Mouse (Mus musculus): ENCODE measurements around the gene Cpt1a. TPM values are rescaled to one million over a fixed set of nuclear protein-coding genes. Genes with fewer than 3 reads are reported as not detected.

Cpt1a gene
- polyA plus RNA-seq, 1 experiment from 2014 or later = 4.0 TPM

GRCm38 (mm10) chr19:3307175-3307949 is 14.8 kb upstream of the Cpt1a start:
- H3K36me3 ChIP-seq = no peaks in the 10 kb centered on the region
- H3K27ac ChIP-seq (replicated peaks) = no peak overlapping the region
- no peaks in the 10 kb centered on the region for H3K9me3 ChIP-seq (replicated peaks)
- no peaks in the 10 kb centered on the region for H3K4me1 ChIP-seq
- H3K4me3 ChIP-seq = no peak overlapping the region
- no peak for DNase-seq (ENCODE audit: low spot score)
- WGBS = 50% methylated on average over 16 of the region's 16 CpGs
- H3K27me3 ChIP-seq (ENCODE audit: low read depth, poor library complexity, severe bottlenecking) = no peaks in the 10 kb centered on the region

- Histone ChIP-seq H3K27ac (replicated peaks) (no peak overlapping the region), H3K36me3 (no peaks in the 10 kb centered on the region), H3K4me1 (peaks cover 27% of the 10 kb centered on the region), H3K4me3 (no peak overlapping the region), H3K27me3 (ENCODE audit: low read depth, poor library complexity, severe bottlenecking) (peaks cover 52% of the 10 kb centered on the region), H3K9me3 (replicated peaks) (peaks cover 3% of the 10 kb centered on the region; the same call in 1 of the 2 replicates)
- 88% methylated on average over 2 of the region's 2 CpGs for WGBS
- DNase-seq (ENCODE audit: low spot score) = no peak
These were observed 2.8 kb upstream of the Cpt1a start for GRCm38 (mm10) chr19:3319341-3319740.

- H3K27me3 ChIP-seq (ENCODE audit: low read depth, poor library complexity, severe bottlenecking) = peaks cover 58% of the 10 kb centered on the region
- H3K27ac ChIP-seq (replicated peaks) = no peak overlapping the region
- peaks cover 3% of the 10 kb centered on the region; the same call in 1 of the 2 replicates for H3K9me3 ChIP-seq (replicated peaks)
- no peak overlapping the region for H3K4me3 ChIP-seq
- WGBS = 81% methylated on average over 7 of the region's 7 CpGs
- DNase-seq (ENCODE audit: low spot score) = no peak
- no peaks in the 10 kb centered on the region for H3K36me3 ChIP-seq
- H3K4me1 ChIP-seq = peaks cover 35% of the 10 kb centered on the region
These were observed 2.0 kb upstream of the Cpt1a start for GRCm38 (mm10) chr19:3320086-3320485.

GRCm38 (mm10) chr19:3320801-3321200 is 1.3 kb upstream of the Cpt1a start:
- Histone ChIP-seq H3K36me3 (no peaks in the 10 kb centered on the region), H3K27me3 (ENCODE audit: low read depth, poor library complexity, severe bottlenecking) (peaks cover 58% of the 10 kb centered on the region), H3K4me1 (peaks cover 40% of the 10 kb centered on the region), H3K27ac (replicated peaks) (no peak overlapping the region), H3K4me3 (no peak overlapping the region), H3K9me3 (replicated peaks) (peaks cover 3% of the 10 kb centered on the region; the same call in 1 of the 2 replicates)
- 80% methylated on average over 3 of the region's 3 CpGs for WGBS
- DNase-seq (ENCODE audit: low spot score) = no peak

GRCm38 (mm10) chr19:3321617-3322016 is 517 bp upstream of the Cpt1a start:
- Histone ChIP-seq H3K36me3 (no peaks in the 10 kb centered on the region), H3K4me1 (peaks cover 48% of the 10 kb centered on the region), H3K9me3 (replicated peaks) (peaks cover 3% of the 10 kb centered on the region; the same call in 1 of the 2 replicates), H3K27ac (replicated peaks) (no peak overlapping the region), H3K27me3 (ENCODE audit: low read depth, poor library complexity, severe bottlenecking) (peaks cover 65% of the 10 kb centered on the region), H3K4me3 (peak overlapping the region; percentile 59; the same call in 1 of the 2 replicates)
- 10% methylated on average over 11 of the region's 11 CpGs for WGBS
- peak; percentile 25 for DNase-seq (ENCODE audit: low spot score)

GRCm38 (mm10) chr19:3323201-3323621 is 1.1 kb downstream of the Cpt1a start:
- Histone ChIP-seq H3K9me3 (replicated peaks) (peaks cover 3% of the 10 kb centered on the region; the same call in 1 of the 2 replicates), H3K4me3 (peak overlapping the region; percentile 59), H3K4me1 (peaks cover 50% of the 10 kb centered on the region), H3K36me3 (no peaks in the 10 kb centered on the region), H3K27me3 (ENCODE audit: low read depth, poor library complexity, severe bottlenecking) (peaks cover 74% of the 10 kb centered on the region), H3K27ac (replicated peaks) (peak overlapping the region; percentile 68; the same call in 1 of the 2 replicates)
- WGBS = under 1% methylated on average over 47 of the region's 47 CpGs
- DNase-seq (ENCODE audit: low spot score) = peak; percentile 81

- 1% methylated on average over 34 of the region's 34 CpGs for WGBS
- DNase-seq (ENCODE audit: low spot score) = peak; percentile 53
- Histone ChIP-seq H3K27ac (replicated peaks) (0 out of 2 replicates have a peak overlapping the region, but pooled peaks have one; percentile 68), H3K4me3 (peak overlapping the region; percentile 59), H3K27me3 (ENCODE audit: low read depth, poor library complexity, severe bottlenecking) (peaks cover 80% of the 10 kb centered on the region), H3K9me3 (replicated peaks) (peaks cover 3% of the 10 kb centered on the region; the same call in 1 of the 2 replicates), H3K4me1 (peaks cover 50% of the 10 kb centered on the region), H3K36me3 (no peaks in the 10 kb centered on the region)
These were observed 1.7 kb downstream of the Cpt1a start for GRCm38 (mm10) chr19:3323753-3324270.

GRCm38 (mm10) chr19:3324271-3324811 is 2.2 kb downstream of the Cpt1a start:
- peaks cover 50% of the 10 kb centered on the region for H3K4me1 ChIP-seq
- no peaks in the 10 kb centered on the region for H3K36me3 ChIP-seq
- H3K9me3 ChIP-seq (replicated peaks) = peaks cover 3% of the 10 kb centered on the region; the same call in 1 of the 2 replicates
- peak; percentile 52 for DNase-seq (ENCODE audit: low spot score)
- WGBS = 4% methylated on average over 17 of the region's 17 CpGs
- H3K27ac ChIP-seq (replicated peaks) = peak overlapping the region; percentile 83; the same call in 1 of the 2 replicates
- H3K4me3 ChIP-seq = peak overlapping the region; percentile 59
- H3K27me3 ChIP-seq (ENCODE audit: low read depth, poor library complexity, severe bottlenecking) = peaks cover 80% of the 10 kb centered on the region

GRCm38 (mm10) chr19:3324931-3325711 is 3.0 kb downstream of the Cpt1a start:
- no peaks in the 10 kb centered on the region for H3K36me3 ChIP-seq
- peak overlapping the region; percentile 83 for H3K27ac ChIP-seq (replicated peaks)
- H3K27me3 ChIP-seq (ENCODE audit: low read depth, poor library complexity, severe bottlenecking) = peaks cover 72% of the 10 kb centered on the region
- H3K9me3 ChIP-seq (replicated peaks) = peaks cover 3% of the 10 kb centered on the region; the same call in 1 of the 2 replicates
- H3K4me1 ChIP-seq = peaks cover 50% of the 10 kb centered on the region
- under 1% methylated on average over 59 of the region's 59 CpGs for WGBS
- peak overlapping the region; percentile 59 for H3K4me3 ChIP-seq
- peak; percentile 90 for DNase-seq (ENCODE audit: low spot score)

- DNase-seq (ENCODE audit: low spot score) = peak; percentile 33
- H3K27me3 ChIP-seq (ENCODE audit: low read depth, poor library complexity, severe bottlenecking) = peaks cover 64% of the 10 kb centered on the region
- WGBS = 35% methylated on average over 15 of the region's 15 CpGs
- no peaks in the 10 kb centered on the region for H3K36me3 ChIP-seq
- peaks cover 50% of the 10 kb centered on the region for H3K4me1 ChIP-seq
- H3K27ac ChIP-seq (replicated peaks) = peak overlapping the region; percentile 83
- H3K9me3 ChIP-seq (replicated peaks) = peaks cover 3% of the 10 kb centered on the region; the same call in 1 of the 2 replicates
- H3K4me3 ChIP-seq = peak overlapping the region; percentile 59
These were observed 3.8 kb downstream of the Cpt1a start for GRCm38 (mm10) chr19:3325771-3326478.

GRCm38 (mm10) chr19:3326479-3327047 is 4.4 kb downstream of the Cpt1a start:
- H3K27me3 ChIP-seq (ENCODE audit: low read depth, poor library complexity, severe bottlenecking) = peaks cover 58% of the 10 kb centered on the region
- no peaks in the 10 kb centered on the region for H3K36me3 ChIP-seq
- 0 out of 2 replicates have a peak, but pooled peaks cover 3% of the 10 kb centered on the region for H3K9me3 ChIP-seq (replicated peaks)
- DNase-seq (ENCODE audit: low spot score) = no peak
- 87% methylated on average over 12 of the region's 12 CpGs for WGBS
- no peak overlapping the region for H3K4me3 ChIP-seq
- peak overlapping the region; percentile 83; the same call in 1 of the 2 replicates for H3K27ac ChIP-seq (replicated peaks)
- H3K4me1 ChIP-seq = peaks cover 49% of the 10 kb centered on the region

Data from midbrain, embryonic 10.5 days (tissue).